ENCODE assay signal across 10 mouse cellular contexts in the genomic region with DNA sequence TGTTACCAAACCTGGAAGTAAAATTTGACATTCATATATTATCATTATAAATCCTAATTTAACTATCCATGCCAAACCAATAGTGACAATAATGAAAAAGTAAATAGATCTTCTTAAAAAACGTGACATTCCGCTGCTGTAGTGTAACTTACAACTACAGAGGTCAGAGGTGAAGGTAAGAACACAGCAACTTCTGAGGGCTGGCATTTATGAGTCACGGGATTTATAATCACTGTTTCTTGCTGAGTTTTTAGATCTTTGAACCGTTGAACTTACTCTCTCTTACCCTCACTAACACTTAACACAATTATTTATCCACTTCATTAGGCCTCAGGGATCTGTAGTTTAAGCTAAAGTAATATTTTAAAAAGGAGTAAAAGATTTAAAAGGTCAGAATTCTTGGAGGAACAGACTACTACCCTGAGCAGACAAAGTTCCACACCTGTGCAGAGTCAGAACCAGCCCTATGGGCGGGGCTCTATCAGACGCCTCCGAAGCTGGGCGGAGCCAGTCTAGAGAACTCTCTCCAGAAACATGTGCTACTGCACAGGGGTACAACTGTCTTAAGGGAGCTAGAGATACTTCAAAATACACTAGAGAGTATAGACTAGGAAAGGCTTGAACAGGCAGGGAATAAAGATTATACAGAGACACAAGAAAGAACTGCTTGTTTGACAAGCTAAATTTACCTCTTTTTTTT. TPM values are rescaled to one million over a fixed set of nuclear protein-coding genes. Genes with fewer than 3 reads are reported as not detected.
A peak's percentile ranks its signal among the peaks of the same experiment; 100 is the strongest.
DNase-seq lines count a peak whose midpoint lies in the region; ATAC-seq lines count a peak whose summit lies in the region.
"Had no signal": no experiment of that assay in that cellular context is flagged by ENCODE, and none has a peak within 500 bp of the region (broad histone marks: within the 10 kb centered on the region; RNA-seq: fewer than 3 reads in every experiment).

No protein-coding gene starts in this region.

- H3K36me3 ChIP-seq in liver, embryonic 13.5 days = peaks cover 40% of the 10 kb centered on the region
- peaks cover 6% of the 10 kb centered on the region for H3K36me3 ChIP-seq in forebrain, embryonic 13.5 days (ENCODE audit: poor library complexity, severe bottlenecking)
- H3K36me3 ChIP-seq in hindbrain, embryonic 10.5 days = peaks cover 43% of the 10 kb centered on the region

- WGBS in liver, embryonic 13.5 days (ENCODE audit: insufficient replicate concordance) = 46% methylated on average over 8 of the region's 8 CpGs
- WGBS in forebrain, embryonic 13.5 days = 88% methylated on average over 8 of the region's 8 CpGs
- 88% methylated on average over 8 of the region's 8 CpGs for WGBS in hindbrain, embryonic 10.5 days

- H3K27me3 ChIP-seq in liver, embryonic 13.5 days = no peaks in the 10 kb centered on the region
- no peaks in the 10 kb centered on the region for H3K27me3 ChIP-seq in forebrain, embryonic 13.5 days
- no peaks in the 10 kb centered on the region for H3K27me3 ChIP-seq in hindbrain, embryonic 10.5 days (ENCODE audit: insufficient read depth, poor library complexity, severe bottlenecking)

- H3K9me3 ChIP-seq in liver, embryonic 13.5 days (replicated peaks) = no peaks in the 10 kb centered on the region
- H3K9me3 ChIP-seq in forebrain, embryonic 13.5 days (replicated peaks) = no peaks in the 10 kb centered on the region
- no peaks in the 10 kb centered on the region for H3K9me3 ChIP-seq in hindbrain, embryonic 10.5 days

- no peak overlapping the region for H3K4me3 ChIP-seq in liver, embryonic 13.5 days (replicated peaks)
- H3K4me3 ChIP-seq in forebrain, embryonic 13.5 days = no peak overlapping the region
- H3K4me3 ChIP-seq in hindbrain, embryonic 10.5 days = no peak overlapping the region

- peak; percentile 90 for ATAC-seq in liver, embryonic 13.5 days (ENCODE audit: low read depth)
- ATAC-seq in forebrain, embryonic 13.5 days = no peak
- ATAC-seq: activated CD4-positive, CD25-positive, alpha-beta regulatory T cell, adult 4 months had no signal

- peak overlapping the region; percentile 78 for H3K27ac ChIP-seq in liver, embryonic 13.5 days
- H3K27ac ChIP-seq in forebrain, embryonic 13.5 days = no peak overlapping the region
- H3K27ac ChIP-seq in hindbrain, embryonic 10.5 days = no peak overlapping the region

- no peak overlapping the region; the same call in 1 of the 2 replicates for H3K9ac ChIP-seq in liver, embryonic 13.5 days
- no peak overlapping the region for H3K9ac ChIP-seq in forebrain, embryonic 13.5 days

- H3K4me1 ChIP-seq in liver, embryonic 13.5 days (replicated peaks) = peaks cover 67% of the 10 kb centered on the region
- H3K4me1 ChIP-seq in forebrain, embryonic 13.5 days = no peaks in the 10 kb centered on the region
- H3K4me1 ChIP-seq in hindbrain, embryonic 10.5 days (replicated peaks) = no peaks in the 10 kb centered on the region

- DNase-seq in adrenal gland, adult 2 months = peak; percentile 44
- DNase-seq in adrenal gland, adult 18-20 months (ENCODE audit: low spot score in 2 of 2) = no peak
- peak; percentile 41 for DNase-seq in thymus, postnatal 4 days
- no peak for DNase-seq in thymus, postnatal 10 days (ENCODE audit: low spot score in 2 of 2)
- DNase-seq in liver, embryonic 13.5 days = peak; percentile 73
- DNase-seq in hindbrain, embryonic 10.5 days (ENCODE audit: low spot score) = no peak
- no peak for DNase-seq in layer of hippocampus, postnatal 14 days (ENCODE audit: low spot score in 2 of 2)
- DNase-seq: gastrocnemius, postnatal 25 days had no signal

- peak overlapping the region; percentile 21; the same call in 1 of the 2 replicates for H3K4me2 ChIP-seq in liver, embryonic 13.5 days
- no peak overlapping the region for H3K4me2 ChIP-seq in forebrain, embryonic 13.5 days

RNA-seq across cellular contexts. Expression of gene Cltc, which starts 19.9 kb away (rescaled TPM):
- total RNA-seq in adrenal gland, adult 2 months (2021) = 100 to 1,000 TPM; 256 to 440 TPM
- 63.5 and 81.1 TPM in 2 replicates for polyA plus RNA-seq in adrenal gland, adult 2 months (2012; rRNA removed)
- 100 to 1,000 TPM; 258 to 298 TPM for total RNA-seq in adrenal gland, adult 18-20 months (2021)
- polyA plus RNA-seq in liver, embryonic 13.5 days (2015; fragmentation: Nextera tagmentation; extraction: Ambion mirVana) = 80.0 and 104 TPM in 2 replicates
- polyA plus RNA-seq in forebrain, embryonic 13.5 days (2015; fragmentation: Nextera tagmentation; extraction: Ambion mirVana) = 106 and 126 TPM in 2 replicates
- 138 and 139 TPM in 2 replicates for polyA plus RNA-seq in hindbrain, embryonic 10.5 days (2016; fragmentation: Nextera tagmentation; extraction: Ambion mirVana)
- total RNA-seq in layer of hippocampus, postnatal 14 days (2021) = 100 to 1,000 TPM; 481 to 511 TPM

RNA-seq across cellular contexts. Expression of gene Ptrh2, which starts 53.7 kb away (rescaled TPM):
- 10 to 100 TPM; 11.7 to 17.4 TPM for total RNA-seq in adrenal gland, adult 2 months (2021)
- 3.0 and 6.2 TPM in 2 replicates for polyA plus RNA-seq in adrenal gland, adult 2 months (2012; rRNA removed)
- 10 to 100 TPM; 12.4 to 12.7 TPM for total RNA-seq in adrenal gland, adult 18-20 months (2021)
- polyA plus RNA-seq in liver, embryonic 13.5 days (2015; fragmentation: Nextera tagmentation; extraction: Ambion mirVana) = 23.0 and 23.3 TPM in 2 replicates
- polyA plus RNA-seq in forebrain, embryonic 13.5 days (2015; fragmentation: Nextera tagmentation; extraction: Ambion mirVana) = 38.5 and 45.6 TPM in 2 replicates
- polyA plus RNA-seq in hindbrain, embryonic 10.5 days (2016; fragmentation: Nextera tagmentation; extraction: Ambion mirVana) = 36.6 and 40.0 TPM in 2 replicates
- total RNA-seq in layer of hippocampus, postnatal 14 days (2021) = 10 to 100 TPM in 1 of 2 experiments, 1 to 10 TPM in 1; 9.9 to 10.2 TPM

RNA-seq across cellular contexts. Expression of gene Vmp1, which starts 53.8 kb away (rescaled TPM):
- total RNA-seq in adrenal gland, adult 2 months (2021) = 100 to 1,000 TPM; 124 to 139 TPM
- 12.9 and 18.3 TPM in 2 replicates for polyA plus RNA-seq in adrenal gland, adult 2 months (2012; rRNA removed)
- 100 to 1,000 TPM; 106 to 139 TPM for total RNA-seq in adrenal gland, adult 18-20 months (2021)
- polyA plus RNA-seq in liver, embryonic 13.5 days (2015; fragmentation: Nextera tagmentation; extraction: Ambion mirVana) = 89.2 and 103 TPM in 2 replicates
- polyA plus RNA-seq in forebrain, embryonic 13.5 days (2015; fragmentation: Nextera tagmentation; extraction: Ambion mirVana) = 86.8 and 91.2 TPM in 2 replicates
- 92.8 and 96.1 TPM in 2 replicates for polyA plus RNA-seq in hindbrain, embryonic 10.5 days (2016; fragmentation: Nextera tagmentation; extraction: Ambion mirVana)
- total RNA-seq in layer of hippocampus, postnatal 14 days (2021) = 100 to 1,000 TPM; 129 to 130 TPM

Comparison
In these comparisons a context has a peak if more than half of its experiments do, and no peak if none do; other contexts are left out.
1. DNase-seq: peak in adrenal gland, adult 2 months (single experiment), thymus, postnatal 4 days (single experiment) and liver, embryonic 13.5 days (single experiment); none in adrenal gland, adult 18-20 months (0 of 2), thymus, postnatal 10 days (0 of 2), hindbrain, embryonic 10.5 days (single experiment) and layer of hippocampus, postnatal 14 days (0 of 2).